ENCODE assay signal across 24 mouse cellular contexts in the genomic region with DNA sequence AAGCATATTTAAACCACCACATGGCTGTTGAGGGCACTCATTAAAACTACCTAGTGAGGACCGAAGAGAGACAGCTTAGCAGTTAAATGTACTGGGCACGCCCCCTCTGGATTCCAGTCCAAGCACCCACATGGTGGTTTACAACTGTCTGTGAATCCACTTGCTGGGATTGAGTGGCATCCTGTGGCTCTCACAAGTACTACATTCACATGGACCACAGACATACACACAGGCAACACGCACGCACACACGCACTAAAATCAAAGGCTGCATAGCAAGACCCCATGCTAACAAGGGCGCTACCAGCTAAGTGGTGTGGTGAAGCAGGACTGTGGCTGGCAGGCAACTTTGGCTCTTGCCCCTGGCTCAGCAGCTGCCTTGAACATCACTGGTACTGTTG.
"Had no signal": no experiment of that assay in that cellular context is flagged by ENCODE, and none has a peak within 500 bp of the region (broad histone marks: within the 10 kb centered on the region; RNA-seq: fewer than 3 reads in every experiment).

No protein-coding gene starts in this region.

- H3K4me2 ChIP-seq: heart, embryonic 12.5 days; hindbrain, embryonic 12.5 days; hindbrain, embryonic 14.5 days; intestine, embryonic 15.5 days; limb, embryonic 12.5 days; liver, embryonic 11.5 days had no signal

- H3K9ac ChIP-seq: heart, embryonic 12.5 days; hindbrain, embryonic 12.5 days; hindbrain, embryonic 14.5 days; intestine, embryonic 15.5 days; limb, embryonic 12.5 days had no signal

- H3K27ac ChIP-seq: heart, adult 2 months; hindbrain, embryonic 10.5 days; hindbrain, embryonic 12.5 days; hindbrain, embryonic 14.5 days; intestine, embryonic 15.5 days; layer of hippocampus, adult 2 months; left cerebral cortex, adult 2 months; limb, embryonic 10.5 days; limb, embryonic 12.5 days had no signal

- H3K27me3 ChIP-seq: heart, embryonic 12.5 days; hindbrain, embryonic 12.5 days; intestine, embryonic 15.5 days; limb, embryonic 12.5 days had no signal

- H3K4me1 ChIP-seq: heart, embryonic 12.5 days; hindbrain, embryonic 12.5 days; intestine, embryonic 15.5 days; limb, embryonic 10.5 days; limb, embryonic 12.5 days had no signal

- H3K4me3 ChIP-seq: heart, adult 2 months; heart, embryonic 12.5 days; hindbrain, embryonic 10.5 days; hindbrain, embryonic 12.5 days; intestine, embryonic 15.5 days; layer of hippocampus, adult 2 months; left cerebral cortex, adult 2 months; limb, embryonic 10.5 days; limb, embryonic 12.5 days had no signal

- ATAC-seq: hindbrain, embryonic 16.5 days; inflammation-experienced regulatory T-cells, adult 6 months; intestine, embryonic 15.5 days; intestine, postnatal 0 days had no signal

- DNase-seq: gastrocnemius, postnatal 14 days; gastrocnemius, postnatal 36 days; heart, adult 11 months; heart, adult 2 months; heart, postnatal 10 days; heart, postnatal 4 days; kidney, adult 18-20 months; kidney, adult 8-10 months; kidney, postnatal 14 days; kidney, postnatal 4 days; liver had no signal

- H3K36me3 ChIP-seq: heart, embryonic 12.5 days; hindbrain, embryonic 10.5 days; hindbrain, embryonic 12.5 days; intestine, embryonic 15.5 days; limb, embryonic 10.5 days; limb, embryonic 12.5 days had no signal

- H3K9me3 ChIP-seq: heart, embryonic 12.5 days; hindbrain, embryonic 10.5 days; hindbrain, embryonic 12.5 days; intestine, embryonic 15.5 days; limb, embryonic 10.5 days had no signal
